Comparison of ENCODE assay signal across 19 mouse cellular contexts in genomic region chr4:118476773-118477530, GRCm38 (mm10). TPM values are rescaled to one million over a fixed set of nuclear protein-coding genes. Genes with fewer than 3 reads are reported as not detected.
DNase-seq lines count a peak whose midpoint lies in the region; ATAC-seq and TF ChIP-seq lines count a peak whose summit lies in the region.
"Had no signal": no experiment of that assay in that cellular context is flagged by ENCODE, and none has a peak within 500 bp of the region (broad histone marks: within the 10 kb centered on the region; RNA-seq: fewer than 3 reads in every experiment).

No protein-coding gene starts in this region.

- H3K4me2 ChIP-seq in neural tube, embryonic 15.5 days: no peak overlapping the region
- H3K4me2 ChIP-seq in embryonic facial prominence, embryonic 12.5 days (replicated peaks): 0 out of 2 replicates have a peak overlapping the region, but pooled peaks have one; percentile 14
- H3K4me2 ChIP-seq: heart, embryonic 15.5 days; liver, embryonic 11.5 days had no signal

- H3K36me3 ChIP-seq in kidney, adult 2 months (ENCODE audit: control insufficient read depth, insufficient read depth, low read length): no peaks in the 10 kb centered on the region
- H3K36me3 ChIP-seq in neural tube, embryonic 15.5 days: no peaks in the 10 kb centered on the region
- H3K36me3 ChIP-seq in embryonic facial prominence, embryonic 12.5 days: no peaks in the 10 kb centered on the region
- H3K36me3 ChIP-seq: heart, embryonic 15.5 days had no signal

- no peak overlapping the region for H3K4me3 ChIP-seq in kidney, adult 2 months (ENCODE audit: insufficient read depth, low read depth, low read length)
- no peak overlapping the region for H3K4me3 ChIP-seq in neural tube, embryonic 15.5 days (replicated peaks)
- H3K4me3 ChIP-seq in embryonic facial prominence, embryonic 12.5 days: no peak overlapping the region
- H3K4me3 ChIP-seq: heart, adult 2 months; heart, embryonic 15.5 days had no signal

- no peak for TF ChIP-seq POLR2A in kidney, adult 2 months (IDR thresholded peaks at IDR 0.05; ENCODE audit: low read depth, low read length)

- H3K4me1 ChIP-seq in kidney, adult 2 months (ENCODE audit: control insufficient read depth, insufficient read depth, low read length): no peaks in the 10 kb centered on the region
- no peaks in the 10 kb centered on the region for H3K4me1 ChIP-seq in neural tube, embryonic 15.5 days
- peaks cover 10% of the 10 kb centered on the region for H3K4me1 ChIP-seq in embryonic facial prominence, embryonic 12.5 days
- H3K4me1 ChIP-seq: heart, embryonic 15.5 days had no signal

- H3K27me3 ChIP-seq in kidney, adult 2 months (replicated peaks; ENCODE audit: control insufficient read depth, insufficient read depth, low read length): no peaks in the 10 kb centered on the region
- no peaks in the 10 kb centered on the region for H3K27me3 ChIP-seq in neural tube, embryonic 15.5 days (replicated peaks)
- no peaks in the 10 kb centered on the region for H3K27me3 ChIP-seq in embryonic facial prominence, embryonic 12.5 days
- H3K27me3 ChIP-seq: heart, embryonic 15.5 days had no signal

- H3K27ac ChIP-seq in kidney, adult 2 months (ENCODE audit: insufficient read depth, low read depth, low read length): no peak overlapping the region
- H3K27ac ChIP-seq in neural tube, embryonic 15.5 days (replicated peaks): no peak overlapping the region
- peak overlapping the region; percentile 4; the same call in 1 of the 2 replicates for H3K27ac ChIP-seq in embryonic facial prominence, embryonic 12.5 days
- H3K27ac ChIP-seq: heart, adult 2 months; heart, embryonic 15.5 days had no signal

- H3K9me3 ChIP-seq in neural tube, embryonic 15.5 days (replicated peaks): no peaks in the 10 kb centered on the region
- H3K9me3 ChIP-seq in embryonic facial prominence, embryonic 12.5 days: no peaks in the 10 kb centered on the region
- H3K9me3 ChIP-seq: heart, embryonic 15.5 days had no signal

- ATAC-seq in neural tube, embryonic 15.5 days (ENCODE audit: low FRiP score): no peak
- ATAC-seq in embryonic facial prominence, embryonic 12.5 days (ENCODE audit: insufficient number of reproducible peaks, insufficient read depth, low FRiP score, low TSS enrichment): no peak
- ATAC-seq: activated CD4-positive, CD25-positive, alpha-beta regulatory T cell, adult 4 months; Patski had no signal

- DNase-seq in kidney, adult 2 months: peak; percentile 13
- no peak for DNase-seq in kidney, postnatal 4 days
- peak; percentile 57 for DNase-seq in neural tube, embryonic 10.5 days (ENCODE audit: extremely low spot score, low spot score)
- no peak for DNase-seq in frontal cortex, postnatal 25 days (ENCODE audit: low spot score in 2 of 2)
- no peak for DNase-seq in urinary bladder, postnatal 25 days (ENCODE audit: low spot score)
- DNase-seq: adrenal gland, postnatal 25 days; cerebellum, adult 8-10 months; gastrocnemius, postnatal 10 days; heart, adult 2 months; kidney, adult 11 months; right cerebral cortex, adult 18-20 months; thymus, adult 18-20 months had no signal

- no peak for TF ChIP-seq CTCF in kidney, adult 2 months (conservative IDR thresholded peaks at IDR 0.05; ENCODE audit: insufficient read depth, insufficient read length, low read depth, low read length)

- H3K9ac ChIP-seq in neural tube, embryonic 15.5 days (replicated peaks): no peak overlapping the region
- H3K9ac ChIP-seq in embryonic facial prominence, embryonic 12.5 days: peak overlapping the region; percentile 24
- H3K9ac ChIP-seq: heart, embryonic 15.5 days had no signal

- WGBS in kidney, adult 2 months: 62% methylated on average over 15 of the region's 15 CpGs
- WGBS in neural tube, embryonic 15.5 days: 46% methylated on average over 15 of the region's 15 CpGs
- 27% methylated on average over 15 of the region's 15 CpGs for WGBS in embryonic facial prominence, embryonic 12.5 days

RNA-seq across cellular contexts. Expression of gene Tie1, which starts 12.9 kb away (rescaled TPM):
- 44.5 and 51.8 TPM in 2 replicates for polyA plus RNA-seq in kidney, adult 2 months (2012; rRNA removed)
- polyA plus RNA-seq in neural tube, embryonic 15.5 days (2015; fragmentation: Nextera tagmentation; extraction: Ambion mirVana): 16.1 and 17.9 TPM in 2 replicates
- polyA plus RNA-seq in embryonic facial prominence, embryonic 12.5 days (2016; fragmentation: Nextera tagmentation; extraction: Ambion mirVana): 23.3 and 25.5 TPM in 2 replicates
- polyA plus RNA-seq: activated CD4-positive, CD25-positive, alpha-beta regulatory T cell, adult 4 months; C2C12; Patski had no signal

RNA-seq across cellular contexts. Expression of gene Mpl, which starts 19.6 kb away (rescaled TPM):
- polyA plus RNA-seq in kidney, adult 2 months (2012; rRNA removed): 0.03 and 0.11 TPM in 2 replicates
- polyA plus RNA-seq in neural tube, embryonic 15.5 days (2015; fragmentation: Nextera tagmentation; extraction: Ambion mirVana): 0.12 and 0.43 TPM in 2 replicates
- polyA plus RNA-seq in embryonic facial prominence, embryonic 12.5 days (2016; fragmentation: Nextera tagmentation; extraction: Ambion mirVana): 0.61 and 0.64 TPM in 2 replicates
- polyA plus RNA-seq: activated CD4-positive, CD25-positive, alpha-beta regulatory T cell, adult 4 months; C2C12; Patski had no signal

RNA-seq across cellular contexts. Expression of gene Cdc20, which starts 39.8 kb away (rescaled TPM):
- 3.1 and 3.6 TPM in 2 replicates for polyA plus RNA-seq in kidney, adult 2 months (2012; rRNA removed)
- 23.4 and 79.0 TPM in 2 replicates for polyA plus RNA-seq in neural tube, embryonic 15.5 days (2015; fragmentation: Nextera tagmentation; extraction: Ambion mirVana)
- polyA plus RNA-seq in embryonic facial prominence, embryonic 12.5 days (2016; fragmentation: Nextera tagmentation; extraction: Ambion mirVana): 250 and 253 TPM in 2 replicates

RNA-seq across cellular contexts. Expression of gene Elovl1, which starts 49.1 kb away (rescaled TPM):
- 303 and 333 TPM in 2 replicates for polyA plus RNA-seq in kidney, adult 2 months (2012; rRNA removed)
- polyA plus RNA-seq in neural tube, embryonic 15.5 days (2015; fragmentation: Nextera tagmentation; extraction: Ambion mirVana): 31.2 and 49.2 TPM in 2 replicates
- polyA plus RNA-seq in embryonic facial prominence, embryonic 12.5 days (2016; fragmentation: Nextera tagmentation; extraction: Ambion mirVana): 48.4 and 50.3 TPM in 2 replicates

RNA-seq across cellular contexts. Expression of gene 2610528J11Rik, which starts 49.8 kb away (rescaled TPM):
- 166 and 182 TPM in 2 replicates for polyA plus RNA-seq in kidney, adult 2 months (2012; rRNA removed)
- 3.7 TPM in 1 of 2 replicates, not detected in the other for polyA plus RNA-seq in neural tube, embryonic 15.5 days (2015; fragmentation: Nextera tagmentation; extraction: Ambion mirVana)
- polyA plus RNA-seq in embryonic facial prominence, embryonic 12.5 days (2016; fragmentation: Nextera tagmentation; extraction: Ambion mirVana): 1.8 TPM in 2 replicates
- polyA plus RNA-seq: activated CD4-positive, CD25-positive, alpha-beta regulatory T cell, adult 4 months; C2C12; Patski had no signal

Comparison
In these comparisons a context has a peak if more than half of its experiments do, and no peak if none do; other contexts are left out.
1. DNase-seq: peak in kidney, adult 2 months (single experiment) and neural tube, embryonic 10.5 days (single experiment); none in kidney, postnatal 4 days (0 of 2), frontal cortex, postnatal 25 days (0 of 2) and urinary bladder, postnatal 25 days (single experiment).